Mouse (Mus musculus): ENCODE results near the gene Elovl6. TPM values are rescaled to one million over a fixed set of nuclear protein-coding genes. Genes with fewer than 3 reads are reported as not detected.

Elovl6 gene
- polyA plus RNA-seq, 1 experiment from 2014 or later = 46.6 TPM

- Histone ChIP-seq H3K9me3 (replicated peaks) (no peaks in the 10 kb centered on the region), H3K4me1 (peaks cover 5% of the 10 kb centered on the region), H3K4me2 (no peak overlapping the region), H3K36me3 (no peaks in the 10 kb centered on the region), H3K9ac (no peak overlapping the region), H3K27me3 (no peaks in the 10 kb centered on the region), H3K4me3 (replicated peaks) (no peak overlapping the region), H3K27ac (no peak overlapping the region)
- ATAC-seq (replicated peaks; ENCODE audit: low FRiP score) = no peak
- 86% methylated on average over 3 of the region's 3 CpGs for WGBS
These were observed 5.1 kb upstream of the Elovl6 start for GRCm38 (mm10) chr3:129527046-129527445.

DNA sequence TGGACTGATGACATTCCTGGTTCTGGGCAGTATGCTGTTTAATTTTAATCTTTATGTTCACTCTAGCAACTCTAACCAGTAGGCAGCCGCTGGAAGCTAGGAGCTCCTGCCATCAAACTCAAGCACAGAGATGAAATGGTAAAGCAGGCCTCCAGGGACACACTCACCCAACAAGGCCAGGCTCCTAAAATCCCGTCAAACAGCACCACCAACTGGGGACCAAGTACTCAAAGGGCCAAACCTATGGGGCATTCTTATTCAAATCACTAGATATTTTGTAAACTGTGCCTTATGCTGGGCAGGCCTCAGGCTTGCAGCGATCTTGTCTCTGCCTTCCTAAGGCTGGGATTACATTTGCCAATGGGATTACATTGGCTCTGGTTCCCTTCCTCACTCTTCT is 2.8 kb upstream of the Elovl6 start:
- Histone ChIP-seq H3K4me1 (peaks cover 6% of the 10 kb centered on the region), H3K9me3 (replicated peaks) (no peaks in the 10 kb centered on the region), H3K9ac (no peak overlapping the region), H3K36me3 (no peaks in the 10 kb centered on the region), H3K27ac (no peak overlapping the region), H3K4me2 (no peak overlapping the region), H3K27me3 (no peaks in the 10 kb centered on the region), H3K4me3 (replicated peaks) (no peak overlapping the region)
- WGBS = 76% methylated on average over 3 of the region's 3 CpGs
- ATAC-seq (replicated peaks; ENCODE audit: low FRiP score) = no peak

GRCm38 (mm10) chr3:129530461-129530860 is 1.7 kb upstream of the Elovl6 start:
- Histone ChIP-seq H3K4me2 (no peak overlapping the region), H3K27ac (no peak overlapping the region), H3K4me3 (replicated peaks) (no peak overlapping the region), H3K9ac (no peak overlapping the region), H3K4me1 (peaks cover 17% of the 10 kb centered on the region), H3K9me3 (replicated peaks) (no peaks in the 10 kb centered on the region), H3K27me3 (no peaks in the 10 kb centered on the region), H3K36me3 (no peaks in the 10 kb centered on the region)
- 98% methylated on average over 6 of the region's 6 CpGs for WGBS
- ATAC-seq (replicated peaks; ENCODE audit: low FRiP score) = no peak

DNA sequence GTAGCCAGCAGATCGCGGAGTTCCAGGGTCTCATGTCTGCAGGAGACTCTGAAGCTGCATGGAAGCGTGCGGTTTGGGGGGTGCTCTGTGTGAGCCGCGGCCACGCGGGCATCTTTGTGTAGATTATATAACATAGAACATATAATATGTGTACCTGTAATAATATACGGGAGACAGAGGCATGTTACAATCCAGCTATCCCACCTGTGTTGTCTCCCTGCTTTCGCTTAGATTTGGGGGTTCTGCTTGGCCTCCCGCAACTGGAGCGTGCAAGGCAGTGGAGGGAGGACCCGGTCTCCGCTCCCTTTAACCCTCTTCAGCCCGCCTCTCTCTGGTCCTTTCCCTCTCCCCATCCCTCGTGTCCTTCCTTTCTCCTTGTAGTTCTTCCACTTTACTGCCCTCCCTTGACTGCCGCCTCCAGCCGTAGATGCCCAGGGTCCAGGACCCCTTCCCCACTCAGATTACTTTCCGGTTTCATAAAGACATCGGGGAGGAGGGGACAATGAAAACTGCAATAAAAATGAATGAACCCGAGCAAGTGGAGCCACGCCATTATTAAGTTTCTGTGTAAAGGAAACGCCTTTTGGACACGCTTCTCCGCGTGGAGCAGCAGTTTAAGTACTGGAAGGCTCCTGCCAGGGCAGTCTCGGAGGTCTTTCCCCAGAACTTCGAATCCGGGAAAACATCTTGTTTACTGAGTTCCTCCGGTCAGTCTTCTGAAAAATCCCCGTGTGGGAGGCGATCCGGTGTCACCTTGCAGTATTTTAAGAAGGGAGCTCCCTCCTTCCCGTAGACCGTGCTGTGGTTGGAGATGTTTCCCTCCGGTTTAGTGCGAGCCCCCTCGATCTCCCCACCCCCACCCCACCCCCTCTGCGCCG is 949 bp downstream of the Elovl6 start:
- ATAC-seq (replicated peaks; ENCODE audit: low FRiP score) = peak; percentile 70
- peak overlapping the region; percentile 86 for H3K4me3 ChIP-seq (replicated peaks)

GRCm38 (mm10) chr3:129533743-129534530 is 1.8 kb downstream of the Elovl6 start:
- peak; percentile 37 for ATAC-seq (replicated peaks; ENCODE audit: low FRiP score)
- H3K27ac ChIP-seq = peak overlapping the region; percentile 99
- H3K27me3 ChIP-seq = no peaks in the 10 kb centered on the region
- H3K4me3 ChIP-seq (replicated peaks) = peak overlapping the region; percentile 86
- H3K36me3 ChIP-seq = no peaks in the 10 kb centered on the region
- WGBS = under 1% methylated on average over 72 of the region's 74 CpGs
- H3K4me2 ChIP-seq = peak overlapping the region; percentile 83
- H3K9me3 ChIP-seq (replicated peaks) = no peaks in the 10 kb centered on the region
- H3K4me1 ChIP-seq = peaks cover 39% of the 10 kb centered on the region
- peak overlapping the region; percentile 85 for H3K9ac ChIP-seq

More for the DNA sequence above, 949 bp downstream of the Elovl6 start:
- peak overlapping the region; percentile 85 for H3K9ac ChIP-seq
- peak overlapping the region; percentile 83 for H3K4me2 ChIP-seq
- H3K27me3 ChIP-seq = no peaks in the 10 kb centered on the region
- peak overlapping the region; percentile 99 for H3K27ac ChIP-seq
- H3K36me3 ChIP-seq = no peaks in the 10 kb centered on the region
- WGBS = under 1% methylated on average over 40 of the region's 40 CpGs
- H3K4me1 ChIP-seq = peaks cover 33% of the 10 kb centered on the region
- H3K9me3 ChIP-seq (replicated peaks) = no peaks in the 10 kb centered on the region

DNA sequence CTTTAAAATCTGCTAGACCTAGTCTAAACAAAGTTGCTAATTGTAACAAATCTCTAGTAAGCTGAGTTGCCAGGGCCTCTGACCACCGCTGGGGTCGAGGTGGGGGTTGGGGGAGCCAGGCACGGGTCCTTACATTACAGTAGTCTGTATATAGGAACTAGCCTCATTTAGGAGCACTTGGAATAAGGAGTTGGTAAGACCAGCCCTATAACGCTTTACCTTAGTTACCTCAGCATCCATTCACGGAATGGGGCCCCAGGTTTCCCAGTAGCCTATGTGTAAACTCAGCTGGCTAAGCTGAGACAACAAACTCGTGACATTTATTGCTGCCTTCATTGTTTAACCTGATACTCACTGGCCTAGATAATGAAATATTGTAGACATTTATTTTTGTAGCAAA is 3.3 kb downstream of the Elovl6 start:
- WGBS = 17% methylated on average over 6 of the region's 6 CpGs
- ATAC-seq (replicated peaks; ENCODE audit: low FRiP score) = no peak
- Histone ChIP-seq H3K9ac (peak overlapping the region; percentile 25), H3K4me3 (replicated peaks) (peak overlapping the region; percentile 86), H3K9me3 (replicated peaks) (no peaks in the 10 kb centered on the region), H3K4me1 (peaks cover 39% of the 10 kb centered on the region), H3K27me3 (no peaks in the 10 kb centered on the region), H3K4me2 (peak overlapping the region; percentile 83), H3K27ac (peak overlapping the region; percentile 90), H3K36me3 (0 out of 2 replicates have a peak, but pooled peaks cover 4% of the 10 kb centered on the region)

DNA sequence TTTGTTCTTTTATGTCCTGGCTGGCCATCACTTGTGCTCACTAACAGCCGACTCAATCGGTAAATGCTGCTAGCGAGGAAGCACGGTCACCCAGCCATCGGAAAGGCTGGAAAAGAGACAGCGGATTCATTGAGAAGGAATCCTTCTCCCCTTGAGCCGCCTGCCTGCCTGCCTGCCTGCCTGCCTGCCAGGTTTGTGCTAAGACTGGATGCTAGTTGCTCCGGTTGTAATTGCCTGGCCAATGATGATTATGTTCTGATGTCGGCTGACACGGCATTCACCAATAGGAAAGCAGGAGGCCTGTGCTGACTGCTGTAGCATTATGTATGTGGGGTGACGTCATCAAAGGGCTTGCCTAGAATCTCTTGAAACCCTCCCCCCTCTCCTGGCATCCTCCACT is 4.0 kb downstream of the Elovl6 start:
- no peaks in the 10 kb centered on the region for H3K27me3 ChIP-seq
- ATAC-seq (replicated peaks; ENCODE audit: low FRiP score) = peak; percentile 82
- H3K9ac ChIP-seq = peak overlapping the region; percentile 25
- H3K4me2 ChIP-seq = peak overlapping the region; percentile 83
- H3K4me3 ChIP-seq (replicated peaks) = peak overlapping the region; percentile 86
- no peaks in the 10 kb centered on the region for H3K9me3 ChIP-seq (replicated peaks)
- under 1% methylated on average over 11 of the region's 11 CpGs for WGBS
- peaks cover 6% of the 10 kb centered on the region; the same call in 1 of the 2 replicates for H3K36me3 ChIP-seq
- H3K4me1 ChIP-seq = peaks cover 39% of the 10 kb centered on the region
- peak overlapping the region; percentile 90 for H3K27ac ChIP-seq

DNA sequence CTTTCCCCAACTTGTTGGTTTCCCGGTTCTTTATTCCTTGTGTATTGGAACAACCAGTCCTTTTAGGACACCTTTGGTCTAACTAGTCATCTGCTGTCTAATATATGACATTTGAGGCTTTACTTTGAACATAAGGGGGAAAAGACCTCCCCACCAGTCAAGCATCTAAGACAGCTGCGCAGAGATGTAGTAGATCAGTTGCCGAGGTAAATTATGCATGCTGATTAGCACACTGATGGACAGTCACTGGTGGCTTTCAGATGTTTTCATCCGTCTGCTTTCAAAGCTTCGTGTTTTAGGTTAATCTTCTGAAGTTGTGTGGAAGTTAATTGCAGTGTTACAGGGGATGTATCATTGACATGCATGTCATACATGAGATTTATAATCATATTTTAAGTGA is 5.8 kb downstream of the Elovl6 start:
- Histone ChIP-seq H3K4me2 (no peak overlapping the region), H3K9me3 (replicated peaks) (no peaks in the 10 kb centered on the region), H3K36me3 (peaks cover 24% of the 10 kb centered on the region), H3K4me1 (peaks cover 33% of the 10 kb centered on the region), H3K9ac (no peak overlapping the region), H3K27me3 (no peaks in the 10 kb centered on the region), H3K27ac (no peak overlapping the region), H3K4me3 (replicated peaks) (no peak overlapping the region)
- no peak for ATAC-seq (replicated peaks; ENCODE audit: low FRiP score)
- 78% methylated on average over 5 of the region's 5 CpGs for WGBS

GRCm38 (mm10) chr3:129540882-129541281 is 8.7 kb downstream of the Elovl6 start:
- H3K27ac ChIP-seq = no peak overlapping the region
- H3K4me1 ChIP-seq = peaks cover 18% of the 10 kb centered on the region
- H3K36me3 ChIP-seq = peaks cover 43% of the 10 kb centered on the region
- WGBS = 89% methylated on average over 2 of the region's 2 CpGs
- ATAC-seq (replicated peaks; ENCODE audit: low FRiP score) = no peak
- H3K27me3 ChIP-seq = no peaks in the 10 kb centered on the region
- peaks cover 5% of the 10 kb centered on the region; the same call in 1 of the 2 replicates for H3K9me3 ChIP-seq (replicated peaks)
- H3K9ac ChIP-seq = no peak overlapping the region
- no peak overlapping the region for H3K4me3 ChIP-seq (replicated peaks)
- H3K4me2 ChIP-seq = no peak overlapping the region

DNA sequence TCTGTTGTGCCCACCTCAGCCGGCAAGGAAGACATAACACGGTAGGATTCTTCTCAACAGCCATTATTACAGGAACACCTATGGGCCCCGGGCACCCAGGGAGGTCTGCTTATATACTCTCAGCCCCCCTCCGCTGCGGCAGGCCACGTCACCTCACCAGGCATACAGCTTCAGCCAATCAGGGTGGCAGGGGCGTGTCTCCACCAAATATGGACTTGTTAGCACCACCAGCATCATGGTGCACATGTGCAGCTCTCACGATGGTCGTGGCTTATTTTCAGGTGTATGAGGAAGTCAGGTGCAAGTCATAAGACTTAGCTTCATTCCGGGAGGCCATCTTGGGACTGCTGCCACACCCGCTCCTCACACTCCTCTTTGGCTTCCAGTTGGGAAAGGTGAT is 9.3 kb downstream of the Elovl6 start:
- Histone ChIP-seq H3K27ac (no peak overlapping the region), H3K4me1 (peaks cover 19% of the 10 kb centered on the region), H3K9me3 (replicated peaks) (peaks cover 5% of the 10 kb centered on the region; the same call in 1 of the 2 replicates), H3K4me2 (no peak overlapping the region), H3K4me3 (replicated peaks) (no peak overlapping the region), H3K9ac (no peak overlapping the region), H3K27me3 (no peaks in the 10 kb centered on the region), H3K36me3 (peaks cover 43% of the 10 kb centered on the region)
- ATAC-seq (replicated peaks; ENCODE audit: low FRiP score) = no peak
- WGBS = 96% methylated on average over 11 of the region's 11 CpGs

- Histone ChIP-seq H3K4me1 (peaks cover 12% of the 10 kb centered on the region), H3K9ac (no peak overlapping the region), H3K27ac (no peak overlapping the region), H3K4me2 (no peak overlapping the region), H3K4me3 (replicated peaks) (no peak overlapping the region), H3K27me3 (no peaks in the 10 kb centered on the region), H3K9me3 (replicated peaks) (peaks cover 5% of the 10 kb centered on the region; the same call in 1 of the 2 replicates), H3K36me3 (peaks cover 43% of the 10 kb centered on the region)
- 96% methylated on average over 3 of the region's 3 CpGs for WGBS
- no peak for ATAC-seq (replicated peaks; ENCODE audit: low FRiP score)
These were observed 11.2 kb downstream of the Elovl6 start for GRCm38 (mm10) chr3:129543376-129543775.

- Histone ChIP-seq H3K4me1 (peaks cover 13% of the 10 kb centered on the region), H3K9me3 (replicated peaks) (peaks cover 5% of the 10 kb centered on the region; the same call in 1 of the 2 replicates), H3K27ac (no peak overlapping the region), H3K9ac (no peak overlapping the region), H3K36me3 (peaks cover 43% of the 10 kb centered on the region), H3K4me3 (replicated peaks) (no peak overlapping the region), H3K4me2 (no peak overlapping the region), H3K27me3 (no peaks in the 10 kb centered on the region)
- WGBS = 93% methylated on average over 1 of the region's 1 CpGs
- ATAC-seq (replicated peaks; ENCODE audit: low FRiP score) = no peak
These were observed 12.1 kb downstream of the Elovl6 start for GRCm38 (mm10) chr3:129544217-129544616.

Measured in kidney, embryonic 15.5 days (tissue).